Mouse (Mus musculus) hindbrain, embryonic 11.5 days (tissue): ENCODE results near the gene Rdh14. TPM values are rescaled to one million over a fixed set of nuclear protein-coding genes. Genes with fewer than 3 reads are reported as not detected.

Experiments
- ATAC-seq: fragments of 200-750 bp; cut with Nextera tagmentation; 2 replicates; pipeline ENCODE4 v1.8.0; 2017; ENCODE audit warnings: mild to moderate bottlenecking, moderate TSS enrichment, moderate library complexity; ENCODE audit not compliant: low FRiP score
- DNase-seq: peaks from one replicate; pipeline ENCODE4 v3.0.0-alpha.2; 2015; ENCODE audit warnings: low spot score
- H3K27ac ChIP-seq: fragments of 300-500 bp; sonication (generic); 2 replicates; pipeline ENCODE4 v1.5.1; 2014; ENCODE audit warnings: mild to moderate bottlenecking, low read depth, low read length
- H3K27me3 ChIP-seq: fragments of 300-500 bp; sonication (generic); 2 replicates; pipeline ENCODE4 v1.6.1; 2014; ENCODE audit warnings: mild to moderate bottlenecking, low read length, moderate library complexity, mixed read lengths; ENCODE audit not compliant: control insufficient read depth, insufficient read depth
- H3K36me3 ChIP-seq: fragments of 300-500 bp; sonication (generic); 2 replicates; pipeline ENCODE4 v1.6.1; 2014; ENCODE audit warnings: mild to moderate bottlenecking, low read length, moderate library complexity, mixed read lengths; ENCODE audit not compliant: control insufficient read depth, insufficient read depth
- H3K4me1 ChIP-seq: fragments of 300-500 bp; sonication (generic); replicated peaks from 2 replicates; pipeline ENCODE4 v1.6.1; 2014; ENCODE audit warnings: low read length, mixed read lengths; ENCODE audit not compliant: control insufficient read depth, insufficient read depth
- H3K4me2 ChIP-seq: fragments of 300-500 bp; sonication (generic); replicated peaks from 2 replicates; pipeline ENCODE4 v1.6.1; 2014; ENCODE audit warnings: mild to moderate bottlenecking, low read depth, low read length
- H3K4me3 ChIP-seq: fragments of 300-500 bp; sonication (generic); 2 replicates; pipeline ENCODE4 v1.5.1; 2014; ENCODE audit warnings: low read depth, low read length
- H3K9ac ChIP-seq: fragments of 300-500 bp; sonication (generic); 2 replicates; pipeline ENCODE4 v1.6.1; 2014; ENCODE audit warnings: low read depth, low read length
- H3K9me3 ChIP-seq: fragments of 300-500 bp; sonication (generic); 2 replicates; pipeline ENCODE4 v1.6.1; 2016; ENCODE audit warnings: low read length; ENCODE audit not compliant: control insufficient read depth
- whole genome bisulfite sequencing: fragments of 180-500 bp; shearing (Covaris S2); extraction: QIAGEN DNeasy Blood & Tissue Kit; methylation state at CpG from one replicate; pipeline ENCODE4 v1.1.7; 2014; 5-methylcytosine and 5-hydroxymethylcytosine counted together
- polyA plus RNA-seq: library from polyadenylated mRNA; unstranded; fragments of >200 nt; fragmentation: Nextera tagmentation; extraction: Ambion mirVana; gene quantifications from 2 replicates; pipeline ENCODE4 v1.2.1, GENCODE M21; 2014

The Rdh14 gene
- polyA plus RNA-seq = 28.9 and 29.3 TPM in 2 replicates

DNA sequence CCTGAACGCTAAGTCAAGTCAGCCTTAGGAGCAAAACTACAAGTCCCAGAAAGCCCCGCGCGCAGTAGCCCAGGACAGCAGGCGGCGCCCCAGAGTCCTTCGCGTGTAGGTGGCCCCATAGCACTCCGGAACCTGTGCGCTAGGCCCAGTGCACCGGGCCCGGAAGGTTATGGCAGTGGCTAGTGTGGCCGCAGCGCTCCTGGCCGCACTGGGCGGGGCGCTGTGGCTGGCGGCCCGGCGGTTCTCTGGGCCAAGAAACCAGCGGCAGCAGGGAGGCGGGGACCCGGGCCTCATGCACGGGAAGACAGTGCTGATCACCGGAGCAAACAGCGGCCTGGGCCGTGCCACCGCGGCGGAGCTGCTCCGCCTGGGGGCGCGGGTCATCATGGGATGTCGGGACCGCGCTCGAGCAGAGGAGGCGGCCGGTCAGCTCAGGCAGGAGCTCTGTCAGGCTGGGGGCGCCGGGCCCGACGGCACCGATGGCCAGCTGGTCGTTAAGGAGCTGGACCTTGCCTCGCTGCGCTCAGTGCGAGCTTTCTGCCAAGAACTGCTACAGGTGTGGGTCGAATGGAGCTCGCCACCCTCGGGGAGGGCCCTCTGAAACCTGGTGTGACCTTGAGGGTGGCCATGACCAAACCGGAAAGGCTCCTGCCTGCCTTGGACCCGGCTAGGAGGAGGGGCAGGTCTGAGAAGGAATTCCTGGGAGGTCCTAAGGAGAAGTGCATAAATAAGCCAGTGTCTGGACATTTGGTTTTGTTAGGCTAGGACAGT, at the start of gene Rdh14:
Gene Rdh14, plus strand, starts transcription at position 102 of the 771 bp plus-strand sequence.
- Histone ChIP-seq H3K9me3 (no peaks in the 10 kb centered on the region), H3K4me2 (peak within 1 kb of the TSS; percentile 70), H3K4me1 (no peaks in the 10 kb centered on the region), H3K9ac (peak within 1 kb of the TSS; percentile 94), H3K36me3 (no peaks in the 10 kb centered on the region), H3K27me3 (no peaks in the 10 kb centered on the region), H3K4me3 (peak within 1 kb of the TSS; percentile 79), H3K27ac (peak within 1 kb of the TSS; percentile 92)
- WGBS = under 1% methylated on average over 52 of the region's 53 CpGs
- ATAC-seq = peak; percentile 99
- peak; percentile 94 for DNase-seq

DNA sequence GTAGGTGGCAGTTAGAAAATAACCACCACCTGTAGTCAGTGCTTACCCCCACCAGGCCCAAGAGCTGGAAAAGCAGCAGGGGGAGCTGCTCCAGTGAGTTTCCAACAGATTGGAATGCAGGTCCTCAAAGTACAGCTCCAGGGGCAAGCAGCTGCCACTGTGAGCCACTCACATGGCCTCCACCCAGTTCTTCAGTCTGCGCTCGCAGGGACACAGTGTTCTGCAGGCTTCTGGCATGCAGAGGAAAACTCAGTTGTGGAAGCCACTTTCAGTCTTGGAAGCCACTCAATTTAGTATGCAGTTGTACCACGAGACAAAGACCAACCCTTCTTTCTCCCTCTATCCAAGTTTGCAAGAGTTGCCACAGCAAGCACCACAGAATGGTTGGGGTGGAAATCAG, 39.9 kb upstream of the Rdh14 start:
- H3K36me3 ChIP-seq = no peaks in the 10 kb centered on the region
- no peaks in the 10 kb centered on the region for H3K4me1 ChIP-seq
- H3K27me3 ChIP-seq = no peaks in the 10 kb centered on the region
- H3K4me3 ChIP-seq = no peak overlapping the region
- no peak overlapping the region for H3K27ac ChIP-seq
- H3K9me3 ChIP-seq = no peaks in the 10 kb centered on the region
- no peak overlapping the region for H3K9ac ChIP-seq
- no peak overlapping the region for H3K4me2 ChIP-seq
- DNase-seq = no peak
- 51% methylated on average over 3 of the region's 3 CpGs for WGBS
- ATAC-seq = no peak

DNA sequence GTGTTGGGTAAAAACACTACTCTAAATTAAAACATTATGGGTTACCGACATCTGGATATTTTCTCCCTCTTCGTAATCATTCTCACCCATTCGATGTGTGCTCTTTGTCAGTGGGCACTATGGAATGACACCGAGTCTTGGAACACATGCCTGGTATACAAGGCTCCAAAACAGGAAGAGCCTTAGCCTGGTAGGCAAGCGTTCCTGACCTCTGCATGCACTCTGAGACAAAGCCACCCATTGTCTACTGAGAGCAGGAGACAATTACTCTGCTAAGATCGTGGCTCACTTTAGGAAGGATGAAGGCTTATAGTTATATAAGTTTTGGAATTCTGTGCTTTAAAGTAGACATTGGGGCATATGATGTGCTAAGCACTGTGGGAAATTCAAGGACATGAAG, 32.8 kb upstream of the Rdh14 start:
- H3K9ac ChIP-seq = no peak overlapping the region
- no peak overlapping the region for H3K4me2 ChIP-seq
- DNase-seq (no peak), ATAC-seq (no peak)
- no peaks in the 10 kb centered on the region for H3K9me3 ChIP-seq
- whole genome bisulfite sequencing = 51% methylated on average over 6 of the region's 6 CpGs
- H3K4me1 ChIP-seq = no peaks in the 10 kb centered on the region
- no peak overlapping the region for H3K27ac ChIP-seq
- no peak overlapping the region for H3K4me3 ChIP-seq
- no peaks in the 10 kb centered on the region for H3K27me3 ChIP-seq
- H3K36me3 ChIP-seq = no peaks in the 10 kb centered on the region

DNA sequence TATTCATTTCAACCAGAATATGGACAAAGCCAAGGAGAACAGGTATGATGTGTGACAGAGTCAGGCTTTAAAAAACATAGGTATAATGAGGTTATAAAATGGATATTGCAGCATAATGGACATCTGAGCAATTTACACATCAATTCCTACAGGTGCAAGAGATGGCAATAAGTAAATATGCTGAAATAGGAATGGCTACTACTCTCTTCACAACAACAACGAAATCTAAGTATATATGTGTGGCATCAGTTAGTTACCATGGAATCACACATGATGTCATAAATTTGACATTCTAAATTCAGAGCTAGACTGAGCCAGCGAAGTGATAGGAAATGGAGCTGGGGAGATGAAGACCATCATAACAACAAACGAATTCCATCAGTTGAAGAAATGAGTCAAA, 20.9 kb upstream of the Rdh14 start, which contains the start of gene Nt5c1b:
Gene Nt5c1b, plus strand, starts transcription at position 301 of the 400 bp plus-strand sequence.
- Histone ChIP-seq H3K4me3 (no peak within 1 kb of the TSS), H3K36me3 (no peaks in the 10 kb centered on the region), H3K4me1 (no peaks in the 10 kb centered on the region), H3K27me3 (no peaks in the 10 kb centered on the region), H3K9me3 (no peaks in the 10 kb centered on the region), H3K27ac (no peak within 1 kb of the TSS), H3K4me2 (no peak within 1 kb of the TSS), H3K9ac (no peak within 1 kb of the TSS)
- ATAC-seq (no peak), DNase-seq (no peak)
- 80% methylated on average over 3 of the region's 3 CpGs for WGBS

DNA sequence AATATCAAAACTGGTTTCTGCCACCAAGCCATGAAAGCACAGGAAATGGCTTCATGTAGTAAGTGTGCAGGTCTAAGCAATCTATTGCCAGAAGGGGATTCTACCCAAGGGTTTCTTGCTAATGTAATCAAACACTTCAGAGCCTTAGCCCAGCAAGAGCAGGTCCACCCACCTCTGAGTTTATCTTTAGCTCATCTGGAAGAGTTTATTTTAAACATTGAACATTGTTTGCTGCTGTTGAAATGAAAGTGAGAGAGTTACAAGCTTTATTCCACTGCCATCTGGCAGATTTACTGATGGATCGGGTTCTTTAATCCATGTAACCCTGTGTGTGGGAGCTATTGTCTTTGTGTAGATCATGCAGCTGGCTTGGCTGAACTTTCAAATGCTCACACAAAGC, 10.2 kb downstream of the Rdh14 start:
- ATAC-seq (no peak), DNase-seq (no peak)
- WGBS = 79% methylated on average over 1 of the region's 1 CpGs
- H3K36me3 ChIP-seq = no peaks in the 10 kb centered on the region
- no peak overlapping the region for H3K4me2 ChIP-seq
- H3K4me1 ChIP-seq = no peaks in the 10 kb centered on the region
- H3K27me3 ChIP-seq = no peaks in the 10 kb centered on the region
- no peak overlapping the region for H3K9ac ChIP-seq
- no peak overlapping the region for H3K4me3 ChIP-seq
- H3K27ac ChIP-seq = no peak overlapping the region
- H3K9me3 ChIP-seq = no peaks in the 10 kb centered on the region

DNA sequence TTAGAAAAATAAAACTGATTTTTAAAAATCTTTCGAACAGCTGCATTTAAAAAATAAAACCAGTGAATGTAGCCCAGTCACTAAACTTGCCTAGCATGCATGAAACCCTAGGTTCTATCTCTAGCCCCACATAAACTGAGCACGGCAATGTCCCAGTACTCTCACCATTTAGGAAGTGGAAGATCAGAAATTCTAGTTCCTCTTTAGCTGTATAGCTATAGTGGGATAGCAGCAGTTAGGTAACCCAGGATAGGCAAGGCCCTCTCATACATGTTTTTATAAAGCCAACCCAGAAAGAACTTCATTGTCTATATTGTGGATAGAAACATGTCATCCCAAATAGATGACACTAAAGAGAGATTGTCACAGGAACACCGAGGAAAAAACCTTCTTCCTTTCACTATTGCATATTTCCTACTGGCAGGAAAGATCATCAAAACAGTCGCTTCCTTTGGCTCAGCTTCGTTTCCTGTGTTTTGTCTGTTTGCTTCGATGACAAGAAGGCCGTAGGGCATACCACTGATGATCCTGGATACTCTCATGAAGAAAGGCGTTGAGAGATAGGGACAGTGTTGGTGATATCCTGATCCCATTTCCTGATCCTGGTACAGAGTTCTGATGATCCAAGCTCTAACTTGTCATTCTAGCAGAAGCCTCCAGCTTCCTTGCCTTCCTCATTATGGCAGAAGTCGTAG, 12.0 kb downstream of the Rdh14 start:
- ATAC-seq = no peak
- WGBS = 82% methylated on average over 9 of the region's 9 CpGs
- Histone ChIP-seq H3K27ac (no peak overlapping the region), H3K27me3 (no peaks in the 10 kb centered on the region), H3K9ac (no peak overlapping the region), H3K36me3 (no peaks in the 10 kb centered on the region), H3K4me3 (no peak overlapping the region), H3K9me3 (no peaks in the 10 kb centered on the region), H3K4me2 (no peak overlapping the region), H3K4me1 (no peaks in the 10 kb centered on the region)
- DNase-seq = no peak

DNA sequence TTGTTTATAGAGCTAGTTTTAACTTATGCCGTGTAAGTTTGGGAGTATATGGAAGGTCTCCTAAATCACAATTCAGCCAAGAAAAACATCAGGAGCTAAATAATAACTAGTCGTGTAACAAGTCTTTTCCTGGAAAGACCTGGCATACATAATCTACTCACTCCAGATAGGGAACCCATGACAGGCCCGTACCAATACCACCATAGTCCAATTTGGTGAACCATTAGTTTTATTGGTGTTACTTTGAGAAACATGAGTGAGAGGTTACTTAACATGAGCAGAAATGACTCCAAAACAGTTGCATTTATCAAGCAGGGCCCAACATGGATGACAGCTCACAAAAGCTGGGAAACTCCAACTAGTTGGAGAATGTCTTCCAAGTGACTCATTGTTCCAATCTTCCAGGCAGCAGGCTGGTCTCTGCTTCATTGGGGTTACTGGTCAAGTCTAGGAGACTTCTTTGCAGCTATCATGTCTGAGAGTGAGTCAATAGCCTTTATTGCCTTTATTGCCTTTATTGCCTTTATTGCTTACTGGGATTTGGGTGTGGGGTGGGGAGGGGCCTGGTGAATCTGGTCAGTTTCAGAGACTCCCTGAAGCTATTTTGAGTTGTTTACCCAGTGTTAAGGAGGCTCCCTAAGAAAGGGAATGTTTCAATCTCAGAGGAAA, 20.1 kb downstream of the Rdh14 start:
- H3K9me3 ChIP-seq = no peaks in the 10 kb centered on the region
- no peak for DNase-seq
- WGBS = 91% methylated on average over 3 of the region's 3 CpGs
- H3K9ac ChIP-seq = no peak overlapping the region
- H3K4me1 ChIP-seq = no peaks in the 10 kb centered on the region
- no peak for ATAC-seq
- H3K36me3 ChIP-seq = no peaks in the 10 kb centered on the region
- H3K27me3 ChIP-seq = no peaks in the 10 kb centered on the region
- no peak overlapping the region for H3K4me3 ChIP-seq
- H3K4me2 ChIP-seq = no peak overlapping the region
- no peak overlapping the region for H3K27ac ChIP-seq

DNA sequence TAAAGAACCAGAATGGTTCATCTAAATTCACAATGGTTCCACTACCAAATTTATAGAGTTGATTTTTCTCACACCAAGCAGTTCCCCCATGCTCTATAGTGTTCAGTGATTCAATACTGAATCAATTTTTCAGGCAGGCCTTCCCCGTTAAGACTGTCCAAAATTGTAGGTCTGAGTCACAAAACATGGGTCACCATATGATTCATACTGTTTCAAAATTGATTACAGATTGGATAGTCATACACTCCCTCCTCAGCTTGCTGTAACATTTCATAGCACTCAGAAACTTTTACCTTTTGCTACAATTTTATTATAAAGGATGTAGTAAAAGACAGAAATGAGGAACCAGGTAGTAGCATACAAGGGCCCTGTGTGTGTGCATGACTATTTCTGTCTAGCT, 20.9 kb downstream of the Rdh14 start:
- ATAC-seq = no peak
- no peak for DNase-seq
- Histone ChIP-seq H3K36me3 (no peaks in the 10 kb centered on the region), H3K9me3 (no peaks in the 10 kb centered on the region), H3K4me1 (no peaks in the 10 kb centered on the region), H3K4me2 (no peak overlapping the region), H3K27me3 (no peaks in the 10 kb centered on the region), H3K27ac (no peak overlapping the region), H3K4me3 (no peak overlapping the region), H3K9ac (no peak overlapping the region)
- WGBS = 93% methylated on average over 1 of the region's 1 CpGs
